Mouse (Mus musculus): ENCODE results near the gene Ropn1.
"Not testable (repeated sequence)": the region's sequence is repeated elsewhere in the genome, so short reads cannot be mapped to it uniquely, and the experiment has no call there.

Gene Ropn1

GRCm38 (mm10) chr16:34690334-34691144 is 40.8 kb downstream of the Ropn1 start, which contains the start of gene Ccdc14:
Gene Ccdc14 (plus strand): TSS chr16:34690616.
- peak; percentile 88 for DNase-seq

DNA sequence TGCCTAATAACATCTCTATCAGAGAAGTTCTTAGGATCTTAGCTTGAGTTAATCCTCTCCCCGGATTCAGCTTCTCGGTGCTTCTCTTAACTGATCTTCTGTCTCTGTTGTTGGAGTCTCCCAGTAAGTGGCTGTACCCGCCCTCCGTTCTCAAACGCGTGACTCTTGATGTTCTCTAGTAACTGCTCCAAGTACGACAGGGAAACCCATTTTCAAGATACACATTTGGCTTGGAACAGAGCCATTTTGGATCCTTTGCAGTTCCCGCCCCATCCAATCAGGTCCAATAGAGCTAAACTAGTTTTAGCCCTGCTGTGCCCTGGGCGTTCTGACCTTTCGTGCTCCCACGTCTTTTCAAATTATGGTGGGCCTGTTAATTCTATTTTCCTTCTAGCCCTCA is 41.4 kb downstream of the Ropn1 start:
- DNase-seq, result no peak

GRCm38 (mm10) chr16:34694477-34694876 is 44.8 kb downstream of the Ropn1 start:
- DNase-seq, result no peak

DNA sequence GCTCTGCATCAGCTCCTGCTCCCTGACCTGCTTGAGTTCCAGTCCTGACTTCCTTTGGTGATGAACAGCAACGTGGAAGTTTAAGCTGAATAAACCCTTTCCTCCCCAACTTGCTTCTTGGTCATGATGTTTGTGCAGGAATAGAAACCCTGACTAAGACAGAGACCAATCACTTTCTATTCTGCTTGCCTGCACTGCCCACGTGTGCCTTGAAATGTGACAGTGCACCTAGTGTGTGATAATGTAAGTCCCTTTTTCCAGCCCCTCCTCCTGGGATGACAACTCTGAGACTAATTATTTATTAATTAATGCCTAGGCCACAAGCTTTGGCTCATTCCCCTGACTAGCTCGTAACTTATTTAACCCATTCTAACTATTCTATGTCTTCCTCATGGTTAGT is 49.0 kb downstream of the Ropn1 start:
- not testable (repeated sequence) for DNase-seq

GRCm38 (mm10) chr16:34700165-34700827 is 50.6 kb downstream of the Ropn1 start:
- peak; percentile 73 for DNase-seq

- no peak for DNase-seq
Observed at GRCm38 (mm10) chr16:34700828-34701216, 51.1 kb downstream of the Ropn1 start.

GRCm38 (mm10) chr16:34706019-34706418 is 56.3 kb downstream of the Ropn1 start:
- no peak for DNase-seq

DNA sequence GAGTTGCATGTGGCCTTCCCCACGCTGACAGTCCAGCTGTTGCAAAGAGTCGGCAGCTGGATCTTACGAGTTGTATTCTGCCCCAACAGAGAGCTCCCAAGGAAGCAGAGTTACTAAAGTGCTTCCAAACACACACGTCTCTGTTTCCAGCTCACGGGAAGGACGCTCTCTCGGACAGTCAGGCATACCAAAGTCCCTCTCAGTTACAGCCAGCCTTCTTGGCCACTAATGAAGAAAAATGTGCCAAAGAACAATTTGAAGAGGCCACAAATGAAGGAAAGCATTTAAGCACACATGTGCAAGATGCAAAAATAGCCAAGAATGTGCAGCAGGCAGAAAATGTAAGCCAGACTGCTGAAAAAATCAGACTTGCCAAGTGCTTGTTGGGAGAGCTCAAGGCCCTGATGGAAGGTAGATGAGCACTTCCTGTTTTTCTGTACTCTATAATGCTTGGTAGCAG is 56.8 kb downstream of the Ropn1 start:
- peak; percentile 15 for DNase-seq

GRCm38 (mm10) chr16:34711481-34711880 is 61.8 kb downstream of the Ropn1 start:
- DNase-seq, result no peak

DNA sequence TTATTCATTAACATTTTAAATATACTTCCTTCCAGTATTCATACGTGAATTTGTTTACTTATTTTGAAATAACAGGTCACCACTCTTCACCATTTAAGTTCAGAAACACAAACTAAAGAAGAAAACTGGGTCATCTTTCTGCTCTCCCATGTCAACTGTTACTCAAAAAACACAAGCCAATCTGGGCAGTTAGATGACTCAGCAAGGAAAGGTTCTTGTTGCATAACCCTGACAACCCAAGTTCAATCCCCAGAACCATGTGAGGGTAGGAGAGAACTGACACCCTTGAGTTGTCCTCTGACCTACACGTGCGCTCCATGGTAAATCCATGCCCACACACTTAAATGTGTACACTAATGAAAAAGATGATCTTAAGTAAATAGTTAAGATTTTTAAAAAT is 75.4 kb downstream of the Ropn1 start:
- DNase-seq, result no peak
